Mouse (Mus musculus) forebrain, embryonic 11.5 days (tissue): ENCODE results near the gene Krt17. TPM values are rescaled to one million over a fixed set of nuclear protein-coding genes. Genes with fewer than 3 reads are reported as not detected.
A peak's percentile ranks its signal among the peaks of the same experiment; 100 is the strongest.

Source experiments
- ATAC-seq: fragments of 200-750 bp; cut with Nextera tagmentation; replicated peaks from 2 replicates; pipeline ENCODE4 v1.8.0; 2017; ENCODE audit warnings: moderate TSS enrichment; ENCODE audit not compliant: low FRiP score
- DNase-seq: peaks from one replicate; pipeline ENCODE4 v3.0.0-alpha.2; 2017; ENCODE audit warnings: low spot score
- H3K27ac ChIP-seq: fragments of 300-500 bp; sonication (generic); 2 replicates; pipeline ENCODE4 v1.5.1; 2014; ENCODE audit warnings: low read depth, low read length
- H3K27me3 ChIP-seq: fragments of 300-500 bp; sonication (generic); 2 replicates; pipeline ENCODE4 v1.6.1; 2014; ENCODE audit warnings: mild to moderate bottlenecking, low read length, mixed read lengths; ENCODE audit not compliant: control insufficient read depth, insufficient read depth
- H3K36me3 ChIP-seq: fragments of 300-500 bp; sonication (generic); 2 replicates; pipeline ENCODE4 v1.6.1; 2014; ENCODE audit warnings: mild to moderate bottlenecking, low read length, moderate library complexity, mixed read lengths; ENCODE audit not compliant: control insufficient read depth, insufficient read depth
- H3K4me1 ChIP-seq: fragments of 300-500 bp; sonication (generic); replicated peaks from 2 replicates; pipeline ENCODE4 v1.6.1; 2014; ENCODE audit warnings: low read length, mixed read lengths; ENCODE audit not compliant: control insufficient read depth, insufficient read depth
- H3K4me2 ChIP-seq: fragments of 300-500 bp; sonication (generic); 2 replicates; pipeline ENCODE4 v1.6.1; 2014; ENCODE audit warnings: low read depth, mild to moderate bottlenecking, low read length, moderate library complexity, mixed read lengths; ENCODE audit not compliant: severe bottlenecking
- H3K4me3 ChIP-seq: fragments of 300-500 bp; sonication (generic); 2 replicates; pipeline ENCODE4 v1.5.1; 2014; ENCODE audit warnings: low read depth, low read length
- H3K9ac ChIP-seq: fragments of 300-500 bp; sonication (generic); 2 replicates; pipeline ENCODE4 v1.6.1; 2014; ENCODE audit warnings: low read length
- H3K9me3 ChIP-seq: fragments of 300-500 bp; sonication (generic); 2 replicates; pipeline ENCODE4 v1.6.1; 2016; ENCODE audit warnings: low read length, mixed read lengths; ENCODE audit not compliant: control insufficient read depth
- WGBS: fragments of 180-500 bp; shearing (Covaris S2); extraction: QIAGEN DNeasy Blood & Tissue Kit; methylation state at CpG from one replicate; pipeline ENCODE4 v1.1.7; 2014; 5-methylcytosine and 5-hydroxymethylcytosine counted together
- polyA plus RNA-seq: library from polyadenylated mRNA; unstranded; fragments of >200 nt; fragmentation: Nextera tagmentation; extraction: Ambion mirVana; gene quantifications from 2 replicates; pipeline ENCODE4 v1.2.1, GENCODE M21; 2014

Krt17 gene
- polyA plus RNA-seq, 1 experiment from 2014 or later = not detected

- ATAC-seq (no peak), DNase-seq (no peak)
- H3K27ac ChIP-seq = no peak overlapping the region
- H3K9ac ChIP-seq = no peak overlapping the region
- no peak overlapping the region for H3K4me3 ChIP-seq
- no peaks in the 10 kb centered on the region for H3K9me3 ChIP-seq
- 79% methylated on average over 15 of the region's 15 CpGs for WGBS
- no peaks in the 10 kb centered on the region for H3K27me3 ChIP-seq
- H3K36me3 ChIP-seq = no peaks in the 10 kb centered on the region
- peaks cover 2% of the 10 kb centered on the region; the same call in 1 of the 2 replicates for H3K4me1 ChIP-seq
- H3K4me2 ChIP-seq = no peak overlapping the region
These were observed 17.1 kb upstream of the Krt17 start for GRCm38 (mm10) chr11:100277726-100278480.

DNA sequence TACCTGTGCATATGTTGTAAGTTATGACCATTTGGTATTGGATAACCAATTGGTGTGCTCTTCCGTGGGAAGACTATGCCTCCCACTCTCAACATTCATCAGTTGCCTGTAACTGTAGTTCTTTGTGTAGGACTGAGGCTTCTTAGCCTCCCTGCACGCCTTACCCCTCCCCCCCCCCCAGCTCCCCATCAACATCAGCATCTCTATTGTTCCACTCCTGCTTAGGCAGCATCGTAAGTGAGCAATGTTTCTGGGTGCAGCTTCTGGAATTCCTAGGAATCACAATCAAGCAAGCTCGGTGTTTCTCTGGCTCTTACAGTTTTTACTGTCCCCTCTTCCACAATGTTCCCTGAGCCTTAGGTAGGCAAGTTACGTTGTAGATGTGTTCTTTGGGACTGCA, 14.6 kb upstream of the Krt17 start:
- H3K9ac ChIP-seq = no peak overlapping the region
- ATAC-seq (no peak), DNase-seq (no peak)
- no peaks in the 10 kb centered on the region for H3K27me3 ChIP-seq
- no peak overlapping the region for H3K27ac ChIP-seq
- no peaks in the 10 kb centered on the region for H3K36me3 ChIP-seq
- 43% methylated on average over 5 of the region's 5 CpGs for WGBS
- H3K9me3 ChIP-seq = no peaks in the 10 kb centered on the region
- peaks cover 2% of the 10 kb centered on the region; the same call in 1 of the 2 replicates for H3K4me1 ChIP-seq
- H3K4me3 ChIP-seq = no peak overlapping the region
- no peak overlapping the region for H3K4me2 ChIP-seq

- DNase-seq (no peak), ATAC-seq (no peak)
- Histone ChIP-seq H3K9me3 (no peaks in the 10 kb centered on the region), H3K27me3 (no peaks in the 10 kb centered on the region), H3K36me3 (no peaks in the 10 kb centered on the region), H3K27ac (no peak overlapping the region), H3K4me1 (peaks cover 2% of the 10 kb centered on the region; the same call in 1 of the 2 replicates), H3K9ac (no peak overlapping the region), H3K4me3 (no peak overlapping the region), H3K4me2 (no peak overlapping the region)
- WGBS = 78% methylated on average over 7 of the region's 7 CpGs
These were observed 13.9 kb upstream of the Krt17 start for GRCm38 (mm10) chr11:100274719-100275118.

DNA sequence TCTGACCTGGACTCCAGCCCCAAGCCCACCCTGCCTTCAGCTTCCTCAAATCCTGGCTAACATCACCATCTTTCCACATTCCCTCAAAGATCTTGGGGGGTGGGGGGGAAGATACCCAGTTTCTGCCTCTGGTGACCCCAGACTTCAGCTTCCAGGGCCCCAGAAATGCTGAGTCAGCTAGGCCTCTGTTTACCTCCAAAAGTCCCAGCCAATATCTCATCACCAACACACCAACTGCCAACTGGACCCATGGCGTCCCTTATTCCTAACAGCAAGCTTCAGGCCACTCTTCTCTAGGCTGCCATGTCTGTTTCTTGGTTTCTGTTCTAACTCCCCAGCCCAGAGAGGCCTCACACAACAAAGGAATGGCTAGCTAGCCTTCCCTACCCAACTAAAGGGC, 11.0 kb upstream of the Krt17 start:
- no peaks in the 10 kb centered on the region for H3K27me3 ChIP-seq
- peaks cover 2% of the 10 kb centered on the region; the same call in 1 of the 2 replicates for H3K4me1 ChIP-seq
- H3K4me2 ChIP-seq = no peak overlapping the region
- H3K9ac ChIP-seq = no peak overlapping the region
- H3K36me3 ChIP-seq = no peaks in the 10 kb centered on the region
- no peak overlapping the region for H3K4me3 ChIP-seq
- no peak for ATAC-seq
- 86% methylated on average over 1 of the region's 1 CpGs for WGBS
- no peak overlapping the region for H3K27ac ChIP-seq
- no peaks in the 10 kb centered on the region for H3K9me3 ChIP-seq
- DNase-seq = no peak

GRCm38 (mm10) chr11:100269821-100270332, 9.0 kb upstream of the Krt17 start, which contains the start of gene Krt42:
TSS of gene Krt42 (minus strand) at chr11:100269871.
- Histone ChIP-seq H3K9ac (no peak within 1 kb of the TSS), H3K9me3 (no peaks in the 10 kb centered on the region), H3K4me2 (no peak within 1 kb of the TSS), H3K36me3 (no peaks in the 10 kb centered on the region), H3K4me3 (no peak within 1 kb of the TSS), H3K27ac (no peak within 1 kb of the TSS), H3K27me3 (no peaks in the 10 kb centered on the region), H3K4me1 (no peaks in the 10 kb centered on the region)
- DNase-seq (no peak), ATAC-seq (no peak)
- WGBS = 80% methylated on average over 7 of the region's 7 CpGs

DNA sequence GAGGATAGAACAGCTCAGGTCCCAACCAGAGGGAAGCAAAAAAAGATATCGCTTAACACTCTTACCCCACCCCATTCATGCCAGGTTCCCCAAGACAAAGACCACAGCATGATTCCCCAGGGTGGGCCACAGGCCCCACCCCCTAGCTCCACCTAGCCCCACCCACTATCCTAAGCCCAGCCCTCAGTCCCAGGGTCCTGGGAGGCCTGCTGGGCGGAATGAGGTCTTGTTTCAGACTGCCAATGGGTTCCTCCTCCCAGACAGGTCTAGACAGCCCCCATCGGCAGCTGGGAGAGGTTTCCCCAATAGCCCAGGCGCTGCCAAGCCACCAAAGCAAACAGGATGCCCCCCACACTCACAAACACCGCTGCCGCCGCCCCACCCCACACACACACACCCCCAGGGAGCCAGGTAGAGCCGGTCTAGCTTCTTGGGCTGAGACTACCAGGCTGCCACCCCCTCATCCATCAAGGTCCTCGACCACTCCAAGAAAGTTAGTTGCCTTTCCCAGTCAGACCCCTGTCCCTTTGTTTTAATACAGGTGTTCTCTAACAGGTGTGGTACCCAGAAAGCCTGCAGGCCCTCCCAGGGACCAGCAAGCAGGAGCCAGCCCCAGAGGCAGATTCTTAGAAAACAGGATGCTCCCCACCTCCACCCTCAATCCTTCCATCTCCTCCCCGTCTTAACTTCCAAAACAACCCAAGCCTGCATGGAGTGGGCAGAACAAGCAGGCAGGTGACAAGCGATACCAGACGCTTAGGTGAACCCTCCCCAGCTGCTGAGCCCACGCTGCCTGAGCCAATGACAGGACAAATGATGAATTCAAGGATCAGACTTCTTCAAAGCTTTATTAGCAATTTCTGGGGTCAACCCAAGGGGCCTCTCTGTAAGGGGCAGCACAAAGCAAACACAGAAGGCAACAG, 1.5 kb upstream of the Krt17 start:
- no peaks in the 10 kb centered on the region for H3K36me3 ChIP-seq
- no peak overlapping the region for H3K4me2 ChIP-seq
- WGBS = 25% methylated on average over 13 of the region's 13 CpGs
- DNase-seq (peak; percentile 47), ATAC-seq (no peak)
- no peaks in the 10 kb centered on the region for H3K9me3 ChIP-seq
- no peak overlapping the region for H3K9ac ChIP-seq
- H3K4me1 ChIP-seq = no peaks in the 10 kb centered on the region
- H3K4me3 ChIP-seq = no peak overlapping the region
- H3K27ac ChIP-seq = no peak overlapping the region
- H3K27me3 ChIP-seq = no peaks in the 10 kb centered on the region

DNA sequence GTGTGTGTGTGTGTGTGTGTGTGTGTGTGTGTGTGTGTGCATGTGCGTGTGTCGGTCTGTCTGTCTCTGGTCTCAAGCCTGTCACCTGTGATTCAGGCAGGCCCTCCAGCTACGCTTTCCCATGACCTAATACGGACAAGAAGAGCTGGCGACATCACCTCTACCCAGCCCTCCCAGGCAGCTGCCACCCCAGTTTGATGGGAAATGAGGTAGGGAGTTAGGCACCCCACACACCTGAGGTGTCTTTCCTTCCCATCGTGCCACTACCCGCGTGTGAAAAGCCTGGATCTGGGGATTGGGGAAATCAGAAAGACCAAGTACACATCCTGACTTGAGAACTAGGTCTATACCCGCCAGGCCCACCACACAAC, 391 bp upstream of the Krt17 start:
- H3K4me2 ChIP-seq = no peak overlapping the region
- H3K4me1 ChIP-seq = no peaks in the 10 kb centered on the region
- no peak overlapping the region for H3K4me3 ChIP-seq
- 77% methylated on average over 9 of the region's 9 CpGs for WGBS
- no peaks in the 10 kb centered on the region for H3K9me3 ChIP-seq
- H3K9ac ChIP-seq = no peak overlapping the region
- H3K27me3 ChIP-seq = no peaks in the 10 kb centered on the region
- DNase-seq (peak; percentile 37), ATAC-seq (no peak)
- H3K36me3 ChIP-seq = no peaks in the 10 kb centered on the region
- no peak overlapping the region for H3K27ac ChIP-seq

- Histone ChIP-seq H3K4me2 (no peak overlapping the region), H3K9me3 (no peaks in the 10 kb centered on the region), H3K27me3 (no peaks in the 10 kb centered on the region), H3K9ac (no peak overlapping the region), H3K27ac (no peak overlapping the region), H3K4me1 (no peaks in the 10 kb centered on the region), H3K36me3 (no peaks in the 10 kb centered on the region), H3K4me3 (no peak overlapping the region)
- WGBS = 93% methylated on average over 9 of the region's 9 CpGs
- ATAC-seq (no peak), DNase-seq (peak; percentile 30)
These were observed 1.8 kb downstream of the Krt17 start for GRCm38 (mm10) chr11:100259079-100259478.
